Mouse (Mus musculus): Measurements from ENCODE around the gene Rnf123.

DNA sequence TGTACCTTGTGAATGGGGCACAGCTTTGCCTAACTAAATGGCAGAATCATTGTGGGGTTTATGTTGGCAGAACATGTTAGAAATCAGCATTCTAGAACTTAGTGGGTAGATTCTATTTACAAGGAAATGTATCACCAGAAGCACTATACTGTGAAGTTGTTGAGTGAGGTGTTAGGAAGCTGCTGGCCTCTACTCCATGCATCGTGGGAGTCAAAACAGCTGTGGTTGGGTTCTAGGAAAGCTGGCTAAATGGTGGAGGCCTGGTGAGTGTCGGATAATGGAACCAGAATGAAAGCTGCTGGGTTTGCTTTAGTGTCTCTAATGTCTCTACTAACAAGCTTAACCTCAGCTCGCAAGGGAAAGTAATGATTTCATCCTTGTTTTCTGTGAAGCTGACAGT is 66.0 kb downstream of the Rnf123 start:
- TF ChIP-seq EP300 (IDR thresholded peaks at IDR 0.05; ENCODE audit: low read depth) (no peak), CTCF (IDR thresholded peaks at IDR 0.05; ENCODE audit: low read depth) (no peak)

Data from heart, postnatal 0 days (tissue).